Mouse (Mus musculus) kidney, adult 18-20 months (tissue): ENCODE measurements around the gene Xpnpep3.
"Not testable (repeated sequence)": the region's sequence is repeated elsewhere in the genome, so short reads cannot be mapped to it uniquely, and the experiment has no call there.

Source experiments
- DNase-seq: peaks from one replicate; pipeline ENCODE4 v3.0.0; 2021

Xpnpep3 gene

GRCm38 (mm10) chr15:81405008-81405407 is 5.1 kb downstream of the Xpnpep3 start:
- DNase-seq = no peak

GRCm38 (mm10) chr15:81408199-81408598 is 8.3 kb downstream of the Xpnpep3 start, which contains the start of gene Dnajb7:
Gene Dnajb7, minus strand, starts transcription at chr15:81408299.
- DNase-seq = no peak

DNA sequence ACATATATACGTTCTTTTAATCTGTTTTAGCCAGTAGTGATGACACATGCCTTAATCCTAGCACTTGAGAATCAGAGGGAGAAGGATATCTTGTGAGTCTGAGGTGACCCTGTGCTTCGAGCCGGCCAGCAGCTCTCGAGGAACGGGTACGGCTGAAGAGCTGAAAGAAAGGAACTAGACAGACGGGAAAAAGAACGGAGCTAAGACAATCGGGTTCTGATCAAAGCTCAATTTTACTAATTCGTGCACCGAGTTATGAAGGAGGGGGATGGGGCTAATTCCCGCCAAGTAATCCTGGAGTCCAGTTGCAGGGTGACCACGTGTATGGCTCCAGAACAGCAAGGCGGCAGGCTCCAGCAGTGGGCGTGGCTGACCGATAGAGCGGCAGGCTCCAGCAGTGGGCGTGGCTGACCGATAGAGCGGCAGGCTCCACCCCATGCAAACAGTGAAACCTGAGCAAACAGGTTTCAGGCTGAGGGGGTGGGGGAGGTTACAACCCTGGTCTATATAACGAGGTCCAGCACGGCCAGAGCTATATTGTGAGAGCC is 16.9 kb downstream of the Xpnpep3 start:
- peak; percentile 73 for DNase-seq

GRCm38 (mm10) chr15:81418065-81418464 is 18.1 kb downstream of the Xpnpep3 start:
- no peak for DNase-seq

GRCm38 (mm10) chr15:81421454-81421853 is 21.5 kb downstream of the Xpnpep3 start:
- peak; percentile 13 for DNase-seq

- peak; percentile 48 for DNase-seq
These were observed 22.3 kb downstream of the Xpnpep3 start for GRCm38 (mm10) chr15:81422156-81422681.

- no peak for DNase-seq
These were observed 25.4 kb downstream of the Xpnpep3 start for GRCm38 (mm10) chr15:81425311-81425710.

- DNase-seq = no peak
These were observed 28.0 kb downstream of the Xpnpep3 start for GRCm38 (mm10) chr15:81427947-81428346.

DNA sequence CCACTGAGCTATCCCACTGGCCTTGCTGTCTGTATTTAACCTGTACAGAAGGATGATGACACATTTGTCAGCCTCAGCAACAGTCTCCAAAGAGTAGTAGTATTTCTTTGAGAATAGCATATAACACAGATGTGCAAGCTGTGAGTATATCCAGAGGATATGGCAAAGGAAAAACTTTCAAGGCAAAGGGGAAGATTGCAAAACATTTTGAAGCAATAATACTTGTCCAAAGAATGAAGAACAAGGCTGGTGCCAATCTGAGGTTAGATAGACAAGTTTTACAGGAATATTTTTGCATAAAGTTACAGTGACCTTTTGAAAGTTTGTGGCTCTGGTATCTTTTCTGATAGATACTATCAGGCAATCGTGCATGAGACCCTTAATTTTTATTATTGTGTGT is 31.3 kb downstream of the Xpnpep3 start:
- DNase-seq = no peak

GRCm38 (mm10) chr15:81438345-81438744 is 38.4 kb downstream of the Xpnpep3 start:
- DNase-seq = no peak

- no peak for DNase-seq
These were observed 39.3 kb downstream of the Xpnpep3 start for GRCm38 (mm10) chr15:81439236-81439635.

GRCm38 (mm10) chr15:81448463-81448862 is 48.5 kb downstream of the Xpnpep3 start:
- peak; percentile 41 for DNase-seq

DNA sequence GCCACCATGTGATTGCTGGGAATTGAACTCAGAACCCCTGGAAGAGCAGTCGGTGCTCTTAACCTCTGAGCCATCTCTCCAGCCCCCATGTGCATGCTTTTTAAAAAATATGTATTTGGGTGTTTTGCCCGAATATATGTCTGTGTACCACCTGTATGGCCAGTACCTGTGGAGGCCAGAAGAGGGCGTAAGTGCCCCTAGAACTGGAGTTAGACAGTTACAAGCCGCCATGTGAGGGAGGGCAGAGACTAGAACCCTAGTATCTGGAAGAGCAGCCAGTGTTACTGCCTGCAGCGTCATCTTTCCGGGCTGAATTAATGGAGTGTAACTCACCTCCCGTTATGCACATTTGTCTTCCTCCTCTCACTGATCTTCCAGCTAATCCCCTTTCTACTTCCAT is 61.6 kb downstream of the Xpnpep3 start:
- no peak for DNase-seq

- DNase-seq = no peak
These were observed 65.2 kb downstream of the Xpnpep3 start for GRCm38 (mm10) chr15:81465016-81465660.

DNA sequence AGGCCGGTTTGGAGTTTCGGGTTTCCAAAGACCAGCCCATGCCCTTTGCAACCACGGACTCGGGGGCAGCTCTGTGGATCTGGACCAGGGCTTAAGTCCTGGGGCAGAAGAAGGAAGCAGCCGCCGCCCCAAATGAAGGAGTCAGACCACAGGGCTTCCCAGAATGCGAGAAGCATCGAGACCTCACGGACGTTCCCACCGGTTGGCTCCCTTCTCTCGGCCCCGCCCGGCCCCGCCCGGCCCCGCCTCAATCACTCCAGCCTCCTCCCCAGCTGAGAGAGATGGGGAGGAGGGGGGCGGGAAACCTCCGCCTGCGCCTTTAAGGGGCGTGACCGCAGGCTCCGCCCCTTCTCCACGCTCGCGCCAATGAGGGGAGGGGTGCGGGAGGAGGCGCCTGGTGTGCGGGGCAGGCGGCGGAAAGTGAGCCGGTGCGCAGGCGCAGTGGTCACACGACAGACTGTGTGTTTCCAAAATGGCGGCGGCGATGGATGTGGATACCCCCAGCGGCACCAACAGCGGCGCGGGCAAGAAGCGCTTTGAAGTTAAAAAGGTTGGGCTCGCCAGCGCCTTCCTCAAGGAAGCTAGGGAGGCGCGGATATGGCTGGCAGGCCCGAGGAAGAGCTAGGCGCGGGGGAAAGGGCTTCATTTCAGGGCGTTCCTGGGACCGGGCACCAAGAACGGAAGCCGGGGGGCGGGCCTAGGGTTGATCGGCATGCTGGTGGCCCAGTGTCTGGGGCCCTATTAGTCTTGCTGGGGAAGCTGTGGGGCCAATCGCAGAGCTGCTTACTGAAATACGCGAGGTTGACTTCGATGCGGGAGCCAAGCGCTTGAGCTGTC is 66.2 kb downstream of the Xpnpep3 start, which contains the start of gene Rbx1:
Gene Rbx1 (plus strand): TSS at position 396 of the 837 bp plus-strand sequence.
- peak; percentile 100 for DNase-seq

DNA sequence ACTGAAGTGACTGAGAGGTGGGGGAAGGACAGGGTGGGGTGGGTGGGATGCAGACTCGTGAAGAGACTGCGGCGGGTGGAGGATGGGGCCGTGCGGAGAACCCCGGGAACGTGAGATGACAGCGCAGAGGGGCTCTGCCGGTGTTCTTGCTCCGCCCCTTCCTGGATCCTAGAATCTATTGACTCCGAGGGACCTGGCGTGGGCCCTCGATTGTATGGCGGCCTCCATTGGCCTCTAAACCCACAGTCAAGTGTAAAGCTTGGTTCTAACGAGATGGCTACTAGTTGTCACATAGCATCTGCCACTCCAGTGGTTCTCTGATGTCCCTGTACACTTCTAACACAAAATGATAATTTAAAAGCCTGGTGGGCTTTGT is 66.8 kb downstream of the Xpnpep3 start:
- no peak for DNase-seq

DNA sequence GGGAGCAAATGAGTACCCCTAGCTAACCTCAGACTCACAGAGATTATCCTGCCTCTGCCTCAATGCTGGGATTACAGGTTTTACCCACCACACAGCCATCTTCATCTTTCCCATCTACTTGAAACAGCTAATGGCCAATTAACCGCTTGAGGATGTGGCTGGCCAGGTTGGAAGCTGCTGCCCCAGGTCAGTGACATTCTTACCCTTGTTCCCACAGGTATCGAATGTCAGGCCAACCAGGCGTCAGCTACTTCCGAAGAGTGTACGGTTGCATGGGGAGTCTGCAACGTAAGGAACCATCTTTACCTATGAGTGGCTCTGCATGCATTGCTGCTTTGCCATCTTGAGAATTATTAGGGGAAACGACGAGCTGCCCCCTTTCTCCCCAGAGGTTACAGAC is 70.8 kb downstream of the Xpnpep3 start:
- no peak for DNase-seq

DNA sequence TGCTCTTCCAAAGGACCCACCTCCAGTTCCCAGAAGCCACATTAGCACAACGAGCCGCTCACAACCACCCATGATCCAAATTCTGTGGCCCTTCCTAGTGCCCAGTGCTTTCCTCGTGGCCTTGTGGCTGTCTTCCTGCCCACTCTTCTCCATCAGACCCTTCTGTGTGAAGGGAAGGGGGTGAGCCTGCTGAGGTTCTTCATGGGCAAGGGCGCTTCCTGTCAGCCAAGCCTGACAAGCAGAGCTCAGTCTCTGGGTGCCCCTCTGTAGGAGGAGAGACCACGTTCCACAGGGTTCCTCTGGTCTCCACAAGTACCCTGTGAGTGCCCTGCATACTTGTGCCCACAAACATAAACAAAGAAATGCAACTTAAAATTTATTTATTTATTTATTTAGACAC is 72.3 kb downstream of the Xpnpep3 start:
- no peak for DNase-seq

DNA sequence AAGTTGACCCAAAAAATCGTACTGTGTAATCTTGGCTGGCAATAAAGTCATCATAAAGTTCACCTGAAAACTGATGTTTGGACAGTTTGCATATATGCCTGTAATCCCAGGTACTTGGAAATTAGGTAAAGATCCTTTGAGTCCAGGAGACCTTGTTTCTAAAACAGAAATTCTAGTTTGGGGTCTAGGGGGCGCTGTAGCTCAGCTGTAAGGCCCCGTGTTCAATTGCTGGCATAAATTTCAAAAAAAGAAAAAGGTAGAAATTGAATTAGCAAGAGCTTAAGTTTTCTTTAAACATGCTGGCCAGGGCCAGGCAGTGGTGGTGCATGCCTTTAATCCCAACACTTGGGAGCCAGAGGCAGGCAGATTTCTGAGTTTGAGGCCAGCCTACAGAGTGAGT is 75.7 kb downstream of the Xpnpep3 start:
- DNase-seq = peak; percentile 25

- peak; percentile 7 for DNase-seq
These were observed 76.7 kb downstream of the Xpnpep3 start for GRCm38 (mm10) chr15:81476597-81476996.

GRCm38 (mm10) chr15:81479446-81480213 is 79.7 kb downstream of the Xpnpep3 start:
- DNase-seq = peak; percentile 18

DNA sequence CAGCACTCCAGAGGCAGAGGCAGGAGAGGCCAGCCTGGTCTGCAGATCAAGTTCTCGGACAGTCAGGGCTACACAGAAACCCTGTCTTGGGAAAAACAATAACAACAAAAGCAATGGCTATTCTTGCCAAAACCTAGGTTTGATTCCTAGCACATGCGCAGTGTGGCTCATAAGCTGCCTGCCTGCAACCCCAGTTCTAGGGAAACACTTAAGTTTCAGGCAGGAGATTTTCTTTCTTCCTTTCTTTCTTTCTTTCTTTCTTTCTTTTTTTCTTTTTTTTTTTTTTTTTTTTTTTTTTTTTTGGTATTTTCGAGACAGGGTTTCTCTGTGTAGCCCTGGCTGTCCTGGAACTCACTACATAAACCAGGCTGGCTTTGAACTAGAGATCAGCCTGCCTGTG is 80.3 kb downstream of the Xpnpep3 start:
- not testable (repeated sequence) for DNase-seq

DNA sequence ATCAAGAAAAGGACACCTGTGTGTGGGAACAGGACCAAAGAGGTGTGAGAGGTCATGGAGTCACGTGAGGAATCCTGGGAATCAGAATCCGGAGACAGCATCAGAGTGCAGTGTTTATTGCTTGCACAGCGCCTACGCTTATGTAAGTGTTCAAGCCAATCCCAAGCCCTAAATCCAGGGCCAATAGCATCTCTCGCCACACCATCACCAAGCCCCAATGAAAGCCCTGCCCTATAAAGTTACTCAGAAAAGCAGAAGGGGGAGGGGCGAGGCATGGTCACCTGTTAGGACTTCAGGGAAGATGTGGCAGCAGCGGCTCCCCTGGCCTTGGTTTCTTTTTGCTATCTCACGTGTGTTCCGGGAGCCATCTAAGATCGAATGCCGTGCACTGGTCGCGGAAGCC is 81.0 kb downstream of the Xpnpep3 start:
- peak; percentile 43 for DNase-seq
